Mouse (Mus musculus) monocyte, adult 59 days (primary cell): Measurements from ENCODE around the gene Psmc3ip. TPM values are rescaled to one million over a fixed set of nuclear protein-coding genes. Genes with fewer than 3 reads are reported as not detected.

Experiments
- total RNA-seq, 2 experiments: library from RNA; stranded (reverse); gene quantifications; one replicate each; pipeline ENCODE4 v1.2.4; 2023

The Psmc3ip gene
- under 1 TPM; 0.52 to 0.71 TPM for total RNA-seq

DNA sequence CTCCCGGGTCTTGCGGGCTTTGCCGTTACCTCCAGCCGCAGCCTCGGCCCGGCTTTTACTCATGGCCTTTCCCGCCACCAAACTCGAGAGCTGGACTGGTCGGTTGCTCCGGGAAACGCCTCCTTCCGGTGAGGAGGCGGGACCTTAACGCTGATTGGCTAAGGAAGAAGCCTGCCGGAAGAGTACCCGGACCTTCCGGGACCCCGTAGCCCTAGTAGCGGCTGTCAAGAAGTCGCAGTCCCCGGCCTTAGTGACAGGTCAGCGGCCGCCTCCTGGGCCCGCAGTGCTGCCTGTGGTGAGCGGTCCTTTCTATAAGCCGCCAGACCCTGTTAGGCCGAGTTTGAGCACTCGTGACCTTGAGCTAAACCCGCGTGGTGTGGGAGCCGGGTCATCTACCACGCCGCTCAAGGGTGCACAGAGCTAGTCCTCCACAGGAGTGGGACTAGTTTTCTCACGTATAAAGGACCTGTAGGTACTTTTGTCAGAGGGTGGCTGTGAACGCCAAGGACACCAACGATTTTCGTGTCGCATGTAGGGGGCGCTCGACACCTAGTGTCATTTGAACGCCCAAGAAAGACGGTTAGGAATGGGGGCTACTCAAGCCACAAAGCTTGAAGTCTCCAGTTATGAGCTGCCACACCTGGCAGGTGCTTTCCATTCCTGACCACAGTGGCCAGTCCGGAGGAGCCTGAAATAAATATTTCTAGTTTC, at the start of gene Psmc3ip:
Psmc3ip (minus strand) TSS at position 123 of the 711 bp plus-strand sequence.

DNA sequence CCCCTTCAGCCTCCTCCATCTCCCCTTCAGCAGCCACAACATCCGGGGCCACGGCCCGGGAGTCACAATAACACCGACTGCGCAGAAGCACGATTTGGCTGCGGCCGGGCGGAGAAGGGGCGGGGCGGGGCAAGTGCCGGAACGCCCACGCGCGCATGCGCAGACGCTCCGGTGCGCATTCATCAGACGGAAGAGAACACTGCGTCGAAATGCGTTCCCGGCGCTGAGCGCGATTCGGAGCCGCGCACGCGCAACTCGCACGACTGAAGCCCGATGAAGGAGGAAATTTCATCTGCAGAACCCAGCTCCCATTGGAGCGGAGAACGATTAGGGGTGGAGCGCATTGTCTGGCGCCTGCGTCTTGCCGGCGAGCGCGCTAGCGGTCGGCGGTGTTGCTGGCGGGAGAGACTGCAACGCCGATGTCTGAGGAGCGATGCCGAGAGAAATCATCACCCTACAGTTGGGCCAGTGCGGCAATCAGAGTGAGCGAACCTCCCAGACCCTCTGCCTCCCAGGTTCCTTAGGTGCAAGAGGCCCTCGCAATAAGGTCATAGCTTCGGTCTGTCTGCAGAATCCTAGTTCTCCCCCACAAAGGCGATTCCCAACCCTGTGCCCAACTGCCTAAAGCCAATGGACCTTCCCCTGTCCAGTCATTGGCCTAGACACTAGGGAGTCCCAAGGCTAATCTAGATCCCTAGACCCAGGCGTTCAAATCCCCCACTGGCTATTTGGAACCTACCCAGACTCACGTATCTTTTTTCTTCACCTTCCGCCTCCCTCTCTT, 24.7 kb upstream of the Psmc3ip start, which contains the start of the genes Retreg3 and Tubg1:
Retreg3 (minus strand) TSS at position 133 of the 784 bp plus-strand sequence.
Tubg1 (plus strand) TSS at position 178 of the 784 bp plus-strand sequence.

GRCm38 (mm10) chr11:101086756-101087681, 8.2 kb downstream of the Psmc3ip start, which contains the start of gene Mlx:
TSS of gene Mlx (plus strand) at chr11:101087277.

GRCm38 (mm10) chr11:101082208-101083082, 12.8 kb downstream of the Psmc3ip start, which contains the start of gene Coasy:
TSS of gene Coasy (plus strand) at chr11:101082565.

GRCm38 (mm10) chr11:101078121-101078520, 17.1 kb downstream of the Psmc3ip start, which contains the start of gene Hsd17b1:
TSS of gene Hsd17b1 (plus strand) at chr11:101078411.

DNA sequence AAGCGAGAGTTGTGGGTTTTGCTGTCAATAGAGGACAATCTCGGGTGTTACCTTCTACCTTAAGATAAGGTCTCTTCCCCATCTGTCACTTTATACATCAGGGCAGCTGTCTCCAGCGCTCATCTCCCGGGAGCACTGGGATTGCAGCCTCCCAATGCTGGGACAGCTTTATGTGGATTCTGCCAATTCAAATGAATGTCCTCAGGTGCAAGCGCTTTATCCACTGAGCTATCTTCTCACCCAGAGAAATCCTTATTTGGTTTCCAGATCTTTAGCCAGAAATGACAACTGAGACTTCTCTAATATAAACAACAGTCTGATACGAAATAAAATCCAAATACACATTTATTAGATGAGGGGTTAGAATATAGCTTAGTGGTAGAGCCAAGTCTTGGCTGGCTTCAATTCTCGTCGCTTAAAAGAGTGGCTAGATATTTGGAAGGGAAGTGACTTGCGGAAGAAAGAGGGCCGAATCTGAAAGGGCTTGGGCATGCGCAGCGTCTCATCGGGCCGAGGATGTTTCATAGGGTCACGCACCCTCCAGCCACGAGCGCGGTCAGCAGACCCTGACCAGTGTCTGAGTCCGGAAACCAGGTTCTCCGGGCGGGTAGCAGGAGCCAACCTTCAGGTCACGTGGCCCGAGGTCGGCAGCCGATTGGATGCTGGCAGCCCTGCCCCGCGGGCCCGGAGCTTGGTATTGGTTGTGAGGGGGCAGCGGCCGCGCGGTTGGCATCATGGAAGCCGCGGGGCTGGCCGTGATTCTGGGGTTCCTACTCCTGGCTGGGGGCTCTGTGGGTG, 25.6 kb downstream of the Psmc3ip start, which contains the start of gene Naglu:
Naglu (plus strand) TSS at position 622 of the 798 bp plus-strand sequence.

Other genes with a start within 250 kb of the Psmc3ip start
- gene Stat5b, start 244.7 kb downstream of the Psmc3ip start, total RNA-seq, result 100 to 1,000 TPM; 118 to 127 TPM
- 10 to 100 TPM; 58.0 to 67.4 TPM for gene Stat5a, start 236.1 kb downstream of the Psmc3ip start, total RNA-seq
- gene Stat3, start 155.9 kb downstream of the Psmc3ip start, total RNA-seq, result 100 to 1,000 TPM; 339 to 367 TPM
- 1 to 10 TPM; 1.3 to 1.4 TPM for gene Cavin1, start 124.5 kb downstream of the Psmc3ip start, total RNA-seq
- 10 to 100 TPM; 42.5 to 47.7 TPM for gene Atp6v0a1, start 86.0 kb downstream of the Psmc3ip start, total RNA-seq
- 10 to 100 TPM; 17.1 to 18.2 TPM for gene Naglu, start 25.4 kb downstream of the Psmc3ip start, total RNA-seq
- under 1 TPM; 0.52 to 0.60 TPM for gene Hsd17b1, start 17.0 kb downstream of the Psmc3ip start, total RNA-seq
- 10 to 100 TPM; 11.9 to 13.8 TPM for gene Coasy, start 12.9 kb downstream of the Psmc3ip start, total RNA-seq
- 10 to 100 TPM; 32.7 to 34.7 TPM for gene Mlx, start 8.2 kb downstream of the Psmc3ip start, total RNA-seq
- 10 to 100 TPM; 45.1 to 49.4 TPM for gene Retreg3, start 24.5 kb upstream of the Psmc3ip start, total RNA-seq
- 1 to 10 TPM; 7.3 to 9.3 TPM for gene Tubg1, start 24.5 kb upstream of the Psmc3ip start, total RNA-seq
- gene Tubg2, start 60.5 kb upstream of the Psmc3ip start, total RNA-seq, result under 1 TPM; 0.61 to 0.76 TPM
- 1 to 10 TPM; 1.2 to 1.8 TPM for gene Cntnap1, start 75.1 kb upstream of the Psmc3ip start, total RNA-seq
- gene Plekhh3, start 75.9 kb upstream of the Psmc3ip start, total RNA-seq, result 1 to 10 TPM; 8.2 to 9.4 TPM
- gene Ccr10, start 80.0 kb upstream of the Psmc3ip start, total RNA-seq, result 1 to 10 TPM in 1 of 2 experiments, not detected in 1; 1.0 TPM
- 10 to 100 TPM; 55.4 to 58.7 TPM for gene Ezh1, start 131.0 kb upstream of the Psmc3ip start, total RNA-seq
- gene Ramp2, start 150.6 kb upstream of the Psmc3ip start, total RNA-seq, result not detected
- 10 to 100 TPM; 61.8 to 65.1 TPM for gene Vps25, start 158.3 kb upstream of the Psmc3ip start, total RNA-seq
- under 1 TPM in 1 of 2 experiments, not detected in 1; 0.21 TPM for gene Wnk4, start 165.1 kb upstream of the Psmc3ip start, total RNA-seq
- gene Cntd1, start 183.6 kb upstream of the Psmc3ip start, total RNA-seq, result not detected
- 10 to 100 TPM; 37.7 to 38.0 TPM for gene Coa3, start 183.7 kb upstream of the Psmc3ip start, total RNA-seq
- gene Becn1, start 206.8 kb upstream of the Psmc3ip start, total RNA-seq, result 100 to 1,000 TPM; 158 to 172 TPM
- 10 to 100 TPM; 74.0 to 80.6 TPM for gene Psme3, start 220.8 kb upstream of the Psmc3ip start, total RNA-seq
- 1 to 10 TPM; 3.5 to 4.1 TPM for gene Aoc2, start 229.6 kb upstream of the Psmc3ip start, total RNA-seq
- not detected for gene Aoc3, start 235.2 kb upstream of the Psmc3ip start, total RNA-seq